Mouse (Mus musculus) hindbrain, embryonic 11.5 days (tissue): ENCODE results near the gene Fah. TPM values are rescaled to one million over a fixed set of nuclear protein-coding genes. Genes with fewer than 3 reads are reported as not detected.

ENCODE experiments used
- ATAC-seq: fragments of 200-750 bp; cut with Nextera tagmentation; 2 replicates; pipeline ENCODE4 v1.8.0; 2017; ENCODE audit warnings: mild to moderate bottlenecking, moderate TSS enrichment, moderate library complexity; ENCODE audit not compliant: low FRiP score
- DNase-seq: peaks from one replicate; pipeline ENCODE4 v3.0.0-alpha.2; 2015; ENCODE audit warnings: low spot score
- H3K27ac ChIP-seq: fragments of 300-500 bp; sonication (generic); 2 replicates; pipeline ENCODE4 v1.5.1; 2014; ENCODE audit warnings: mild to moderate bottlenecking, low read depth, low read length
- H3K27me3 ChIP-seq: fragments of 300-500 bp; sonication (generic); 2 replicates; pipeline ENCODE4 v1.6.1; 2014; ENCODE audit warnings: mild to moderate bottlenecking, low read length, moderate library complexity, mixed read lengths; ENCODE audit not compliant: control insufficient read depth, insufficient read depth
- H3K36me3 ChIP-seq: fragments of 300-500 bp; sonication (generic); 2 replicates; pipeline ENCODE4 v1.6.1; 2014; ENCODE audit warnings: mild to moderate bottlenecking, low read length, moderate library complexity, mixed read lengths; ENCODE audit not compliant: control insufficient read depth, insufficient read depth
- H3K4me1 ChIP-seq: fragments of 300-500 bp; sonication (generic); replicated peaks from 2 replicates; pipeline ENCODE4 v1.6.1; 2014; ENCODE audit warnings: low read length, mixed read lengths; ENCODE audit not compliant: control insufficient read depth, insufficient read depth
- H3K4me2 ChIP-seq: fragments of 300-500 bp; sonication (generic); replicated peaks from 2 replicates; pipeline ENCODE4 v1.6.1; 2014; ENCODE audit warnings: mild to moderate bottlenecking, low read depth, low read length
- H3K4me3 ChIP-seq: fragments of 300-500 bp; sonication (generic); 2 replicates; pipeline ENCODE4 v1.5.1; 2014; ENCODE audit warnings: low read depth, low read length
- H3K9ac ChIP-seq: fragments of 300-500 bp; sonication (generic); 2 replicates; pipeline ENCODE4 v1.6.1; 2014; ENCODE audit warnings: low read depth, low read length
- H3K9me3 ChIP-seq: fragments of 300-500 bp; sonication (generic); 2 replicates; pipeline ENCODE4 v1.6.1; 2016; ENCODE audit warnings: low read length; ENCODE audit not compliant: control insufficient read depth
- WGBS: fragments of 180-500 bp; shearing (Covaris S2); extraction: QIAGEN DNeasy Blood & Tissue Kit; methylation state at CpG from one replicate; pipeline ENCODE4 v1.1.7; 2014; 5-methylcytosine and 5-hydroxymethylcytosine counted together
- polyA plus RNA-seq: library from polyadenylated mRNA; unstranded; fragments of >200 nt; fragmentation: Nextera tagmentation; extraction: Ambion mirVana; gene quantifications from 2 replicates; pipeline ENCODE4 v1.2.1, GENCODE M21; 2014

The Fah gene
- polyA plus RNA-seq, 1 experiment from 2014 or later: 4.0 TPM

DNA sequence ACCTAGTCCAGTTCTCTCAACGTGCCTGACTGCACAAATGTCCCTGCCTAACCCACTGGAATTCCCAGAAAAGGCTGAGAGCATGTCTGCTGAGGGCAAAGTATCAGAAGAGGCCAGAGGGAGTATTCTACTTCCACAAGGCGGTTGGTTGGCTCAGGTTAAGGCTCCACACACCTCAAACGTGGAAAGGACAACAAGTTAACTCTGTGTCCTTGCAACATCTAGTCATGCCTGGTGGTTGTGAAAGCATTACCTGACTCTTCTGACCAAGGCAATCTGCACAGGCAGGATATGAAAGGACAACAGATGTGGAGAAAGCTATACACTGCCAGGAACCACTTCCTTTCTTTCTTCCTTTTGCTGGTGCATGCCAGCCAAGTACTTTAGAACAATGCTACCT lies 2.0 kb downstream of the Fah start:
- H3K9ac ChIP-seq: no peak overlapping the region
- no peak overlapping the region for H3K4me3 ChIP-seq
- ATAC-seq (no peak), DNase-seq (no peak)
- H3K36me3 ChIP-seq: no peaks in the 10 kb centered on the region
- WGBS: 73% methylated on average over 3 of the region's 3 CpGs
- no peak overlapping the region for H3K4me2 ChIP-seq
- H3K27ac ChIP-seq: no peak overlapping the region
- H3K27me3 ChIP-seq: no peaks in the 10 kb centered on the region
- no peaks in the 10 kb centered on the region for H3K9me3 ChIP-seq
- H3K4me1 ChIP-seq: no peaks in the 10 kb centered on the region

GRCm38 (mm10) chr7:84601331-84601730 lies 5.2 kb downstream of the Fah start:
- Histone ChIP-seq H3K9ac (no peak overlapping the region), H3K9me3 (no peaks in the 10 kb centered on the region), H3K4me2 (no peak overlapping the region), H3K36me3 (no peaks in the 10 kb centered on the region), H3K27me3 (no peaks in the 10 kb centered on the region), H3K4me1 (no peaks in the 10 kb centered on the region), H3K4me3 (no peak overlapping the region), H3K27ac (no peak overlapping the region)
- ATAC-seq (no peak), DNase-seq (no peak)
- WGBS: 87% methylated on average over 3 of the region's 3 CpGs

- ATAC-seq (no peak), DNase-seq (no peak)
- no peak overlapping the region for H3K9ac ChIP-seq
- WGBS: 93% methylated on average over 2 of the region's 2 CpGs
- H3K4me3 ChIP-seq: no peak overlapping the region
- no peaks in the 10 kb centered on the region for H3K36me3 ChIP-seq
- no peaks in the 10 kb centered on the region for H3K4me1 ChIP-seq
- H3K9me3 ChIP-seq: no peaks in the 10 kb centered on the region
- H3K27me3 ChIP-seq: no peaks in the 10 kb centered on the region
- no peak overlapping the region for H3K4me2 ChIP-seq
- no peak overlapping the region for H3K27ac ChIP-seq
These were observed 5.9 kb downstream of the Fah start for GRCm38 (mm10) chr7:84600631-84601030.

DNA sequence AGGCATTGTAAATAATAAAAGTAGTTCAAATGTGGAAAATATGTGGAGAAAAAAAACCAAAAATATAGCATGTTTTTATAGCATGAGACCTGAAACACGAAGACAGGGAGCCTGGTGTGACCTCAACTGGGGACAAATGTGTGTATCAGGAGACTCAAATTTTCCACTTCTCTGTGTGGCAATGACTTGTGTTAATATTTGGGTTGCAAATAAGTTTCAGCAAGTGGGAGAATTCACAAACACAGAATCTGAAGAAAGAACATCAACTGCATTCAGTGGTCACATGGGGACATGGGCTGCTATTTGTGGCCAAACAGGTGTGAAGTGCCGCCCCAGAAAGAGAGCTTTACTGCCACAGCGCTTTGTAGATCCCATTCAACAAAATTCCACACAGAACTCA lies 9.9 kb downstream of the Fah start:
- Histone ChIP-seq H3K9ac (no peak overlapping the region), H3K4me2 (no peak overlapping the region), H3K27me3 (no peaks in the 10 kb centered on the region), H3K4me1 (no peaks in the 10 kb centered on the region), H3K9me3 (no peaks in the 10 kb centered on the region), H3K36me3 (no peaks in the 10 kb centered on the region), H3K4me3 (no peak overlapping the region), H3K27ac (no peak overlapping the region)
- no peak for DNase-seq
- no peak for ATAC-seq
- WGBS: 81% methylated on average over 3 of the region's 3 CpGs

GRCm38 (mm10) chr7:84596002-84596401 lies 10.5 kb downstream of the Fah start:
- H3K9me3 ChIP-seq: no peaks in the 10 kb centered on the region
- H3K4me2 ChIP-seq: no peak overlapping the region
- ATAC-seq (no peak), DNase-seq (no peak)
- no peaks in the 10 kb centered on the region for H3K4me1 ChIP-seq
- H3K9ac ChIP-seq: no peak overlapping the region
- H3K4me3 ChIP-seq: no peak overlapping the region
- 83% methylated on average over 3 of the region's 3 CpGs for WGBS
- no peaks in the 10 kb centered on the region for H3K27me3 ChIP-seq
- H3K36me3 ChIP-seq: no peaks in the 10 kb centered on the region
- H3K27ac ChIP-seq: no peak overlapping the region

GRCm38 (mm10) chr7:84594917-84595303 lies 11.6 kb downstream of the Fah start:
- no peak overlapping the region for H3K4me3 ChIP-seq
- DNase-seq (no peak), ATAC-seq (peak; percentile 42; the same call in 1 of the 2 replicates)
- no peaks in the 10 kb centered on the region for H3K9me3 ChIP-seq
- no peaks in the 10 kb centered on the region for H3K27me3 ChIP-seq
- no peak overlapping the region for H3K27ac ChIP-seq
- H3K4me1 ChIP-seq: no peaks in the 10 kb centered on the region
- H3K9ac ChIP-seq: no peak overlapping the region
- no peaks in the 10 kb centered on the region for H3K36me3 ChIP-seq
- H3K4me2 ChIP-seq: no peak overlapping the region

GRCm38 (mm10) chr7:84594087-84594916 lies 12.2 kb downstream of the Fah start:
- Histone ChIP-seq H3K27me3 (no peaks in the 10 kb centered on the region), H3K9ac (no peak overlapping the region), H3K9me3 (no peaks in the 10 kb centered on the region), H3K4me3 (no peak overlapping the region), H3K4me1 (no peaks in the 10 kb centered on the region), H3K4me2 (no peak overlapping the region), H3K36me3 (no peaks in the 10 kb centered on the region), H3K27ac (no peak overlapping the region)
- WGBS: 56% methylated on average over 8 of the region's 8 CpGs
- ATAC-seq (peak; percentile 72), DNase-seq (peak; percentile 78)

- H3K9me3 ChIP-seq: no peaks in the 10 kb centered on the region
- ATAC-seq (no peak), DNase-seq (no peak)
- H3K27ac ChIP-seq: no peak overlapping the region
- H3K27me3 ChIP-seq: no peaks in the 10 kb centered on the region
- H3K9ac ChIP-seq: no peak overlapping the region
- H3K36me3 ChIP-seq: no peaks in the 10 kb centered on the region
- H3K4me3 ChIP-seq: no peak overlapping the region
- WGBS: 90% methylated on average over 3 of the region's 3 CpGs
- H3K4me1 ChIP-seq: no peaks in the 10 kb centered on the region
- H3K4me2 ChIP-seq: no peak overlapping the region
These were observed 15.2 kb downstream of the Fah start for GRCm38 (mm10) chr7:84591347-84591746.

DNA sequence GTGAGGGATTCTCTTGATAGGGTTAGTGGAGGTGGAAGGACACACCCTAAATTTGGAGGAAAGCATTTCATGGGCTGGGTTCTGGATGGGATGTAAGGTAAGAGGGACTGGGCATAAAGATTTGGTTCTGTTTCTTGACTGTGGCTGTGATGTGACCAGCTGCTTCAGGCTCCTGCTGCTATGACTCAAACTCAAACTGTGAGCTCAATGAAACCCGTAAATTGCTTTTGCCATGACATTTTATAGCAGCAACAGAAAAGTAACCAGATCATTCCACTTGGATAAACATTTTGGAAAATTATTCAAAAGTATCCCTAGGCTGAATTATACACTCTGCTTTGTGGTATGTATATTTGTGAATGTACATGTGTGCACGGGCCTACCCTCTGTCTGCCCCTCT lies 15.9 kb downstream of the Fah start:
- H3K27me3 ChIP-seq: no peaks in the 10 kb centered on the region
- H3K4me2 ChIP-seq: no peak overlapping the region
- H3K27ac ChIP-seq: no peak overlapping the region
- H3K9me3 ChIP-seq: no peaks in the 10 kb centered on the region
- DNase-seq: no peak
- no peaks in the 10 kb centered on the region for H3K36me3 ChIP-seq
- no peak overlapping the region for H3K9ac ChIP-seq
- no peaks in the 10 kb centered on the region for H3K4me1 ChIP-seq
- no peak for ATAC-seq
- 81% methylated on average over 2 of the region's 2 CpGs for WGBS
- no peak overlapping the region for H3K4me3 ChIP-seq
